Mouse (Mus musculus): Measurements from ENCODE around the gene Cyp4a12a. TPM values are rescaled to one million over a fixed set of nuclear protein-coding genes. Genes with fewer than 3 reads are reported as not detected.
A peak's percentile ranks its signal among the peaks of the same experiment; 100 is the strongest.
"Not testable (repeated sequence)": the region's sequence is repeated elsewhere in the genome, so short reads cannot be mapped to it uniquely, and the experiment has no call there.

Cyp4a12a gene
- 5.6 and 7.6 TPM in 2 replicates for polyA plus RNA-seq (2015; fragmentation: Nextera tagmentation; extraction: Ambion mirVana)

- not testable (repeated sequence) for H3K4me2 ChIP-seq (ENCODE audit: low read depth, low read length); ATAC-seq; H3K27ac ChIP-seq (ENCODE audit: low read depth); DNase-seq; H3K9me3 ChIP-seq (ENCODE audit: low read length); H3K4me3 ChIP-seq (ENCODE audit: low read depth, low read length); H3K36me3 ChIP-seq (replicated peaks; ENCODE audit: insufficient read depth, low read length); H3K27me3 ChIP-seq (ENCODE audit: insufficient read depth, low read length); H3K4me1 ChIP-seq (ENCODE audit: insufficient read depth); H3K9ac ChIP-seq (replicated peaks)
Observed at GRCm38 (mm10) chr4:115298746-115299145, at the start of gene Cyp4a12a. TSS of gene Cyp4a12a (plus strand) at chr4:115299046.

- H3K4me3 ChIP-seq (ENCODE audit: low read depth, low read length); H3K9me3 ChIP-seq (ENCODE audit: low read length); H3K27ac ChIP-seq (ENCODE audit: low read depth); H3K36me3 ChIP-seq (replicated peaks; ENCODE audit: insufficient read depth, low read length); H3K27me3 ChIP-seq (ENCODE audit: insufficient read depth, low read length); H3K4me2 ChIP-seq (ENCODE audit: low read depth, low read length); H3K9ac ChIP-seq (replicated peaks); H3K4me1 ChIP-seq (ENCODE audit: insufficient read depth); DNase-seq: not testable (repeated sequence)
- WGBS (ENCODE audit: insufficient replicate concordance): 83% methylated on average over 3 of the region's 4 CpGs
- ATAC-seq: peak; percentile 57; the same call in 1 of the 2 replicates
Observed at GRCm38 (mm10) chr4:115264687-115265569, 33.9 kb upstream of the Cyp4a12a start.

GRCm38 (mm10) chr4:115278215-115278982 lies 20.4 kb upstream of the Cyp4a12a start:
- not testable (repeated sequence) for H3K4me3 ChIP-seq (ENCODE audit: low read depth, low read length); H3K4me2 ChIP-seq (ENCODE audit: low read depth, low read length); H3K4me1 ChIP-seq (ENCODE audit: insufficient read depth); ATAC-seq; H3K9me3 ChIP-seq (ENCODE audit: low read length); DNase-seq; H3K36me3 ChIP-seq (replicated peaks; ENCODE audit: insufficient read depth, low read length); H3K9ac ChIP-seq (replicated peaks); H3K27me3 ChIP-seq (ENCODE audit: insufficient read depth, low read length); H3K27ac ChIP-seq (ENCODE audit: low read depth)
- 74% methylated on average over 2 of the region's 3 CpGs for WGBS (ENCODE audit: insufficient replicate concordance)

GRCm38 (mm10) chr4:115280342-115280741 lies 18.5 kb upstream of the Cyp4a12a start:
- H3K4me3 ChIP-seq (ENCODE audit: low read depth, low read length): peak overlapping the region; percentile 26; the same call in 1 of the 2 replicates

DNA sequence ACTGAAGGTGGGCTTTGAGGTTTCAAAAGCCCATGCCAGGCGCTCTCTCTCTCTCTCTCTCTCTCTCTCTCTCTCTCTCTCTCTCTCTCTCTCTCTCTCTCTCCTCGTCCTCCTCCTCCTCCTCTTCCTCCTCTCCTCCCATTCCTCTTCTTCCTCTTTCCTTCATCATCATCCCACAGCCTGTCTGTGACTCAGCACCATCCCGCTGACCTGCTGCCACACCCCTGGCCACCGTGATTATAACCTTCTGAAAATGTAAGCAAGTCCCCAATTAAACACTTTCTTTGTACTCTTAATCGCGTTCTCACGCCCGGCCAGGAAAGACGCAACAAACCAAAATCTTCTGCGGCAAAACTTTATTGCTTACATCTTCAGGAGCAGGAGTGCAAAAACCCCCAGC lies 18.1 kb upstream of the Cyp4a12a start:
- not testable (repeated sequence) for H3K36me3 ChIP-seq (replicated peaks; ENCODE audit: insufficient read depth, low read length); H3K27me3 ChIP-seq (ENCODE audit: insufficient read depth, low read length); DNase-seq; H3K9me3 ChIP-seq (ENCODE audit: low read length); H3K9ac ChIP-seq (replicated peaks); H3K4me1 ChIP-seq (ENCODE audit: insufficient read depth)
- Histone ChIP-seq H3K4me3 (ENCODE audit: low read depth, low read length) (peak overlapping the region; percentile 26), H3K27ac (ENCODE audit: low read depth) (0 out of 2 replicates have a peak overlapping the region, but pooled peaks have one; percentile 29), H3K4me2 (ENCODE audit: low read depth, low read length) (peak overlapping the region; percentile 61)
- peak; percentile 52; the same call in 1 of the 2 replicates for ATAC-seq
- 15% methylated on average over 10 of the region's 10 CpGs for WGBS (ENCODE audit: insufficient replicate concordance)

More at GRCm38 (mm10) chr4:115280342-115280741, 18.5 kb upstream of the Cyp4a12a start:
- no peak overlapping the region for H3K27ac ChIP-seq (ENCODE audit: low read depth)
- peak; percentile 46 for ATAC-seq
- no peak for TF ChIP-seq EP300 (IDR thresholded peaks at IDR 0.05; ENCODE audit: low read depth)
- DNase-seq: no peak
- peak overlapping the region; percentile 61; the same call in 1 of the 2 replicates for H3K4me2 ChIP-seq (ENCODE audit: low read depth, low read length)
- no peaks in the 10 kb centered on the region for H3K36me3 ChIP-seq (replicated peaks; ENCODE audit: insufficient read depth, low read length)
- H3K9ac ChIP-seq (replicated peaks): no peak overlapping the region
- 0 out of 2 replicates have a peak, but pooled peaks cover 6% of the 10 kb centered on the region for H3K4me1 ChIP-seq (ENCODE audit: insufficient read depth)
- no peaks in the 10 kb centered on the region for H3K27me3 ChIP-seq (ENCODE audit: insufficient read depth, low read length)
- no peaks in the 10 kb centered on the region for H3K9me3 ChIP-seq (ENCODE audit: low read length)

- ATAC-seq: peak; percentile 54
- not testable (repeated sequence) for H3K36me3 ChIP-seq (replicated peaks; ENCODE audit: insufficient read depth, low read length); H3K9me3 ChIP-seq (ENCODE audit: low read length); H3K9ac ChIP-seq (replicated peaks); H3K4me1 ChIP-seq (ENCODE audit: insufficient read depth); DNase-seq; H3K27me3 ChIP-seq (ENCODE audit: insufficient read depth, low read length)
- 12% methylated on average over 18 of the region's 23 CpGs for WGBS (ENCODE audit: insufficient replicate concordance)
- Histone ChIP-seq H3K27ac (ENCODE audit: low read depth) (0 out of 2 replicates have a peak overlapping the region, but pooled peaks have one; percentile 29), H3K4me3 (ENCODE audit: low read depth, low read length) (peak overlapping the region; percentile 26), H3K4me2 (ENCODE audit: low read depth, low read length) (peak overlapping the region; percentile 61)
- TF ChIP-seq CTCF (IDR thresholded peaks at IDR 0.05; ENCODE audit: low read depth): peak; percentile 24; the same call in 1 of the 2 replicates
Observed at GRCm38 (mm10) chr4:115281231-115281767, 17.5 kb upstream of the Cyp4a12a start.

- not testable (repeated sequence) for H3K36me3 ChIP-seq (replicated peaks; ENCODE audit: insufficient read depth, low read length); H3K4me2 ChIP-seq (ENCODE audit: low read depth, low read length); H3K4me3 ChIP-seq (ENCODE audit: low read depth, low read length); H3K9ac ChIP-seq (replicated peaks); DNase-seq; H3K9me3 ChIP-seq (ENCODE audit: low read length); H3K27me3 ChIP-seq (ENCODE audit: insufficient read depth, low read length); ATAC-seq; H3K27ac ChIP-seq (ENCODE audit: low read depth); H3K4me1 ChIP-seq (ENCODE audit: insufficient read depth)
Observed at GRCm38 (mm10) chr4:115325722-115326121, 26.9 kb downstream of the Cyp4a12a start.

DNA sequence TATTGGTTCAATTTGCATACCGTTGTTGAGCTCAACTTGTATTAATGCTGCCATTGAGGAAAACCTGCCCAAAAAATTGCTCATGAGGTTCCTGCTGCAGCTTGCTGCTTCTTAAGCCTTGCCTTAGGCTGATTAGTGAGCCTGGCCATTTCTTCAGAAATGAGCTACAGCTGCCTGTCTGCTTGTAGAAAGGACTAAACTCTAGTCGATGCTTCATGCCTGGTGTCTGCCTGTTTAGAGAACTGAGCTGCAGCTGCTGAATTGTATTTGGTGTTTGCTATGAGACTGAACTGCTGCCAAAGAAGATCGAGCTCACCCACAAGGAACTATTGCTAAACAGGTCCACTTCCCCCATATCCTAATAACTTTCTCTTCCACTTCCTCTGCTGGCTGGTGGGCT lies 66.8 kb downstream of the Cyp4a12a start:
- not testable (repeated sequence) for H3K27me3 ChIP-seq (ENCODE audit: insufficient read depth, low read length); H3K9ac ChIP-seq (replicated peaks); ATAC-seq; H3K4me3 ChIP-seq (ENCODE audit: low read depth, low read length); H3K4me1 ChIP-seq (ENCODE audit: insufficient read depth); H3K36me3 ChIP-seq (replicated peaks; ENCODE audit: insufficient read depth, low read length); H3K27ac ChIP-seq (ENCODE audit: low read depth); H3K9me3 ChIP-seq (ENCODE audit: low read length); DNase-seq; H3K4me2 ChIP-seq (ENCODE audit: low read depth, low read length)
- WGBS (ENCODE audit: insufficient replicate concordance): 69% methylated on average over 3 of the region's 3 CpGs

All from liver, postnatal 0 days (tissue).